Mouse (Mus musculus) thymus, postnatal 36 days (tissue): ENCODE results near the gene Asic3.

Experiments used
- DNase-seq, 2 experiments: peaks; one replicate each; pipeline ENCODE4 v3.0.0; 2022; ENCODE audit warnings: mixed read lengths in 2 of 2

Asic3 gene

GRCm38 (mm10) chr5:24423129-24424003, 10.2 kb downstream of the Asic3 start, which contains the start of the genes Cdk5 and Slc4a2:
TSS of gene Cdk5 (minus strand) at chr5:24423530.
TSS of gene Slc4a2 (plus strand) at chr5:24423837.
- DNase-seq, result peak; percentile 97 to 99

GRCm38 (mm10) chr5:24424004-24424781, 11.0 kb downstream of the Asic3 start:
- no peak for DNase-seq

DNA sequence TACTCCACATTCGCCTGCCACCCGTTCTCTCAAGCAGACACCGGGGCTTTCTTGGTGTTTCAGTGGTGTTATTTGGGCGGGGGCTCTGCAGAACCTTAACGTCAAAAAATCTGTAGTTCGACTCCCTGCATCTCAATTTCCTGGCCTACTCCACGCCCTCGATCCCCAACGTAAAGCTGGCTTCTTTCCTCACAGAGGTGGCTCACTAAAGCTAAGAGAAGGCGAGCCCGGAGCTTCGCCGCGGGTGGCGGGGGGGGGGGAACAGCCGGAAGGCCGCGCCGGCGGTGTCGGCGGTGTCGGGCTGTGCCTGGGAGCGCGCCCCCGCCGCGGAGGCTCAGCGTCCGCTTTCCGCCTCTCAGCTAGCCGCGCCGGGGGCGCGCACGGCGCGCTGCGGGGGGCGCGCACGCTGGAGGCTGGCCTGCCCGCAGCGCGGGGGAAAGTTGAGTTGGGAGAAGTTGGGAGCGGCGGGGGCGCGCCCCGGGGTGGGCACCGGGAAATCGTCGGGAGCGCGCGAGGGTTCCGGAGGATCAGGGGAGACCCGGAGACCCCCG, 11.7 kb downstream of the Asic3 start:
- DNase-seq, result peak; percentile 85 to 90

DNA sequence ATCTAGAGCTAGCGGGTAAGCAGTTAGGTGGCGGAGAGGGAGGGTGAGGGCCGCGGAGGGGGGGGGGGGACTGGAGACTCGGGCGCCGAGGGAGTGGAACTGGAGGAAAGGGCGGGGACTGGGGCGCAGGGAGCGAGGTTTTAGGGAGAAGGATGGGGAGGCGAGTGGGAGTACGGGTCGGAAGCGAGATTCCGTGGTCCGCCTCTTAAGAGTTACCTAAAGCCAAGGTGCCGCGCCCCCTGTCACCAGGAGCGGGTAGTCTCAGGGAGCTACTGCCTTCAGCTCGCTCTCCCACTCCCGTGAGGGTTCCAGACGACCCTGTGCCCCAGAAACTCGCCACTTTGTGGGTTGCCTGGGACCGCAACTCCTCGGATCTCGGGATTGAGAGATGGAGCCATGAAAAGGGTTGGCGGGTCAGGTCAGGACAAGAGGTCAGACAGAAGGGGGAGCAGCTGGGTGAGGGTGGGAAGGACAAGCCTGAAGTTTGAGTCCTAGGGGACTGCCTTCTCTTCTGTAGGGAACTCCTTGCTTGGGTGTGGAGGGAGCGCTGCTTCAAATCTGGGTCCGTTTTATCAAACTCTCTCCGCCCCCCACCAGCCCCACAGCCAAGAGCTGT, 12.3 kb downstream of the Asic3 start:
- DNase-seq, result peak; percentile 75 to 79

- peak in 1 of 2 experiments; percentile 51 for DNase-seq
Measured at GRCm38 (mm10) chr5:24426037-24426432, 12.8 kb downstream of the Asic3 start.

- no peak for DNase-seq
Measured at GRCm38 (mm10) chr5:24426556-24427284, 13.5 kb downstream of the Asic3 start.

- DNase-seq, result no peak
Measured at GRCm38 (mm10) chr5:24427285-24427633, 14.1 kb downstream of the Asic3 start.

GRCm38 (mm10) chr5:24427981-24428402, 14.8 kb downstream of the Asic3 start:
- DNase-seq, result no peak

DNA sequence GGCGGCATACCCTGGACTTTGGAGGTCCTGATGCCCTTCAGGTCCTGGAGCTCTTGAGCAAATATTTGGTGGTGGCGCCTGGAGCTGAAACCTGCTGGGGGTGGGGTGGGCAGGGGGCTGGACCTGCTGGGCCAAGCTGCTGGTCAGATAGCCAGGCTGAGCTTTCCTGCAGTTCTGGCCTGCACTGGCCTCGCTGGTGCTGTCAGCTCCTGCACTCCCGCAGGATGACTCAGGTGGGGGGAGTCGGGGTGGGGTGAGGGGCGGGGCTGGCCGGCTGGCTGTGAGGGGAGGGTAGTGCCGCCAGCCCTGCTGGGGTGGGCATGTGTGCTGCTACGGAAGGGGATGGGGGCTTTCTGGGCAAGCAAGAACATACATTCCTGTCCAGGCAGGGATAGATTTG, 15.4 kb downstream of the Asic3 start:
- DNase-seq, result no peak

DNA sequence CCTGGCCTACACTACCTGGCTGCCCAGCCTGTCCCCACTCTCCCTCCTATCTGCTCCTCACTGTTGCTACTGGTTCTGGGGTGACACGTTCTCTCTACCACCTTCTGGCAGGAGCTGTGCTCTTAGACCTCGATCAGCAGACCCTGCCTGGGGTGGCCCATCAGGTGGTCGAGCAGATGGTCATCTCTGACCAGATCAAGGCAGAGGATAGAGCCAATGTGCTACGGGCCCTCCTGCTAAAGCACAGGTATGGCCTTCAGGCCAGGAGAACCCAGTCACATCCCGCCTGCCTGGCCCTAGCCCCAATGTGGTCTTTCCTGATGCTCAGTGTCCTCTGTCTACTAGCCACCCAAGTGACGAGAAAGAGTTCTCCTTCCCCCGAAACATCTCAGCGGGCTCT, 20.8 kb downstream of the Asic3 start:
- no peak for DNase-seq

DNA sequence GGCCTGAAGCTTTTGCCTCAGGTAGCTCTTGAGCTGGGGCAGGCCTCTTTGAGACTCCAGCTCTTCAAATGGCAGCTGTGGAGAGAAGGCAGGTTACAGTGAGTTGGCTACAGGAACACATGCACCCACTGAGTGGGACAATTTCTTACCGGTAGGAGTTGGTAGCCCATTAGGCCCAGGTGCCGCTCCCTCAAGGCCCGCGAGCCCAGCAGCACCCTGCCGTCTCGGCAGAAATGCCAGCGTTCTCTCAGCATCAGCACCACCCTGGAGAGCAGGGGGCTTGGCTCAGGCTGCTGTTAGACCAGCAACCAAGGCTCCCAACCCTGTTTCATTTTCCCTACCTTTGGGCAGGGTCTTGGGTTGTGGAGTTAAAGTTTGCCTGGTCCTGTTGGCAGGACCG, 28.0 kb downstream of the Asic3 start:
- DNase-seq, result no peak

GRCm38 (mm10) chr5:24442029-24442428, 28.8 kb downstream of the Asic3 start:
- peak in 1 of 2 experiments; percentile 47 for DNase-seq

GRCm38 (mm10) chr5:24443204-24443603, 30.0 kb downstream of the Asic3 start:
- no peak for DNase-seq

GRCm38 (mm10) chr5:24443927-24444326, 30.7 kb downstream of the Asic3 start:
- DNase-seq, result no peak

GRCm38 (mm10) chr5:24444746-24445427, 31.7 kb downstream of the Asic3 start, which contains the start of gene Fastk:
TSS of gene Fastk (minus strand) at chr5:24445287.
- peak; percentile 91 to 95 for DNase-seq

- DNase-seq, result no peak
Measured at GRCm38 (mm10) chr5:24445428-24446080, 32.4 kb downstream of the Asic3 start.

- no peak for DNase-seq
Measured at GRCm38 (mm10) chr5:24446630-24447029, 33.4 kb downstream of the Asic3 start.

DNA sequence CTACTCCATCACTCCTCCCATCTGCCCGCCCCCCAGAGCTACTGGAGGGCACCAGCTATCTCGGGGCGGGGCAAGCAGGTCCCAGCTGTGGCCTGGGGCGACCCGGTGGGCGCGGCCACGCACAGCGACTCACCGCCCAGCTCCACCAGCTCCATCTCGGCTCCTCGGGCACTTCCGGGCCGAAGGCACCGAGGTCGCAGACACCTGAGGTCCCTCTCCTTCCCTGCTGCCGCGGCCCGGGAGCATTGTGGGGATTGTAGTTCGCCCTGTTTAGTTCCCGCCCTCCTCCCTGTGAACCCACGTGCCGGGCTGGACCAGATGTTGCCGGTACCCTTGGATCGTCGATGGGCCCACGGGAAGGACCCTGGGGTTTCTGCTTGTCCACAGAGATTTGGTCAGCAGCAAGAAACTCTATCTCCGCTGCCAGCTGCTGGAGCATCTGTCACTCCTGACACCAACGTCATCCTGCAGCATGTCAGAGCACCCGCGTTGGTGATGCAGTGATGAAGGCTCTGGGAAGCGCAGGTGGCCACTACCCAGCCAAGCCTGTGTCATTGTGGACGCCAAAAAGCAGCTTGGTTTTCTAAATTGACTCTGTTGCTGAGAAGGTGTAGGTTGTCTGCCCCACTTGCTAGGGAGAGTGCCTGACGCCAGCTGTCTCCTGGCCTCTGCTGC, 34.6 kb downstream of the Asic3 start, which contains the start of gene Tmub1:
Tmub1 (minus strand) TSS at position 231 of the 675 bp plus-strand sequence.
- DNase-seq, result peak; percentile 83 to 92

- DNase-seq, result peak; percentile 82 to 88
Measured at GRCm38 (mm10) chr5:24451264-24452029, 38.3 kb downstream of the Asic3 start.
